Mouse (Mus musculus) frontal cortex, postnatal 36 days (tissue): ENCODE data around the gene Lrrc31.
A peak's percentile ranks its signal among the peaks of the same experiment; 100 is the strongest.
"Not testable (repeated sequence)": the region's sequence is repeated elsewhere in the genome, so short reads cannot be mapped to it uniquely, and the experiment has no call there.

ENCODE experiments used
- DNase-seq, 2 experiments: peaks; one replicate each; pipeline ENCODE4 v3.0.0; 2022; ENCODE audit warnings: low spot score in 2 of 2

The Lrrc31 gene

DNA sequence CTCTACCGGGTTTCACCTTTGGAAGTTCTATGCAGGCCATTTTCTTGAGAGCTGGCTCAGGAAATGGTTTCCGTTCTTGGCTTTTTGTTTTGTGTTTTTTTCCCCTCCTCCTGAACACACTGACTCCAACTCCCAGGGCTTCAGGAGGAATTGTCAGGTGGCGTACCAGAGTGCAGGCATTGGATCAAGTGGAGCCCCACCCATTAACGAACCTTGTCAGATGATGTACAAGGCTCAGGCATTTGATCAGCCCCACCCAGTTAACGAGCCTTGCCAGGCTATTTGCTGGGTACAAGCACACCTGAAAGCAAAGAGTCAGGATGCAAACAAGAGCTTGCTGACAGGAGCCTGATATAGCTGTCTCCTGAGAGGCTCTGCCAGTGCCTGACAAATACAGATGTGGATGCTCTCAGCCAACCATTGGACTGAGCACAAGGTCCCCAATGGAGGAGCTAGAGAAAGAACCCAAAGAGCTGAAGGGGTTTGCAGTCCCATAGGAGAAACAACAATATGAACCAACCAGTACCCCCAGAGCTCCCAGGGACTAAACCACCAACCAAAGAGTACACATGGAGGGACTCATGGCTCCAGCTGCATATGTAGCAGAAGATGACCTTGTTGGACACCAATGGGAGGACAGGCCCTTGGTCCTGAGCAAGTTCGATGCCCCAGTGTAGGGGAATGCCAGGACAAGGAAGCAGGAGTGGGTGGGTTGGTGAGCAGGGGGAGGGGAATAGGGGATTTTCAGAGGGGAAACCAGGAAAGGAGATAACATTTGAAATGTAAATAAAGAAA, at the start of gene Lrrc31:
Lrrc31 (minus strand) TSS at position 133 of the 795 bp plus-strand sequence.
- not testable (repeated sequence) for DNase-seq

DNA sequence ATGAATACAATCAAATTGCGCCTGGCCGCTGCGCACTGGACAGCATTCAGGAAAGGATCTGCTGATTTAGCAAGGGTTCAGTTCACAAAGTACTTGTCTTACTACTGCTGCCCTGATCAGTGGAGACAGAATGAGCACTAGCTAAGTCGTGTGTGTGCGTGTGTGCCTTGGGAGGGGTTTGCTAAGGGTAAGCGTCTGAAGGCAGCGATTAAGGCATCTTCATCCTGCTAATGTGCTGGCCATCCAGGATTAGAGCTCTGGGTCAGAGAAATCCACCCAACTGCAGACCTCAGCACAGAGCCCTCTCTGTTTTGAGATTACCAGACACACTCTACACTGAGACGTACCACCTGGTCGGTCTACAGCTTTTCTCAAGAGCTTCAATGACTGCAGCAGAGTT, 48.7 kb upstream of the Lrrc31 start:
- DNase-seq = no peak

GRCm38 (mm10) chr3:30746006-30746405, 46.4 kb upstream of the Lrrc31 start, which contains the start of gene Samd7:
TSS of gene Samd7 (plus strand) at chr3:30746293.
- no peak for DNase-seq

- peak in 1 of 2 experiments; percentile 28 for DNase-seq
Observed at GRCm38 (mm10) chr3:30742891-30743290, 43.2 kb upstream of the Lrrc31 start.

- DNase-seq = peak in 1 of 2 experiments; percentile 30
Observed at GRCm38 (mm10) chr3:30741306-30741705, 41.7 kb upstream of the Lrrc31 start.

DNA sequence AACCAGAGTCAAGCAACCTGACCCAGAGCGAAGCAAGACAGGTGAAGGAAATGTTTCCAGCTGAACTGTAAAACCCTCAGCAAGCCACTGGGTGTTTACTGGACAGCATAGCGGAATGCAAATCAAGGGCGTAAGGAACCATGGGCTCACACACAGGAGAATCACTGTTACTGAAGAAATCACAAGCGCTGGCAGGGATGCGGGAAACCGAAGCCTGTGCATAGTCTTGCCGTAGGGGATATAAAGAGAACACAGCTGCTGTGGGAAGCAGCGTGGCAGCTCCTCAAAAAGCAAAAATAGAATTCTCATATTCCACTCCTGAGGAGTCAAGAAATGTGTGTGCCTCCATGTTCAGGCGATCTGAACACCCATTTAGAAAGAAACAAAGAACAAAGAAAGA, 37.2 kb upstream of the Lrrc31 start:
- DNase-seq = peak; percentile 62 to 79

- DNase-seq = no peak
Observed at GRCm38 (mm10) chr3:30729046-30729445, 29.4 kb upstream of the Lrrc31 start.

- DNase-seq = no peak
Observed at GRCm38 (mm10) chr3:30727209-30727608, 27.6 kb upstream of the Lrrc31 start.

DNA sequence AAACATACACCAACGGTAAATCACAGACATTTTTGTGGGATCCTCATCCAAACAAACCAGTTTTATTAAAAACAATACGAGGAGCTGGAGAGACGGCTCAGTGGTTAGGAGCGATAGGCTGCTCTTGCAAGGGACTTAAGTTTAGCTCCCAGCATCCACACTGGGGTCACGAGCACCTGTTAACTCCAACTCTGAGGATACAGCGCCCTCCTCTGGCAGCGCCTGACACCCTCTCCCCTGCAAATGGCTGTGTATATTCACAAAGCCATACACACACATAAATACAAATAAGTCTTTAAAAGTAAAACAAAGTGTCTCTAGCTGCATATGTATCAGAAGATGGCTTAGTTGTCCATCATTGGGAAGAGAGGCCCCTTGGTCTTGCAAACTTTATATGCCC, 25.9 kb upstream of the Lrrc31 start:
- DNase-seq = no peak

DNA sequence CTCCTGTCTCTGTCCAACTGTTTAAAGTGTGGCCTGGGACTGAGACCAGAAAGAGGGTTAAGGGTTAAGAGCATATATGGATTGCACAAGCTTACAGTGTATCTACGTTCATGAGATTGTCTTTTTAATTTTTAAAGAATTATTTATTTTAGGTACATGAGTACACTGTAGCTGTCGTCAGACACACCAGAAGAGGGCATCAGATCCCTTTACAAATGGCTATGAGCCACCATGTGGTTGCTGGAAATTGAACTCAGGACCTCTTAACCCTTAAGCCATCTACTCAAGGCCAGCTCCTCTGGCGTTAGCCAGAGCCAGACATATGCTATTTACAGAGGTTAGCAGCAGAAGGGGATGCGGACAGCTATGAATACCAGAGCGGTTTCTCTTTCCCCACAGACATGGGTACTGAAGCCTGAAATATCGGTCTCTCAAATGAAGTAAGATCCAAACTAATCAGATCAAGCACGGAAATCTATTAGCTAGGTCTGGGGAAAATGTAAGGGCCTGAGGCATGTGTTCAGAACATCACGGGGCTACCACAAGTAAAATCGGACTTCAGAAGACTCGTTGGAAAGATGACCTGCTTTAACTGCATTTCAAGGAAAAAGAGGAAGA, 25.3 kb upstream of the Lrrc31 start:
- DNase-seq = no peak

GRCm38 (mm10) chr3:30724105-30724824, 24.6 kb upstream of the Lrrc31 start:
- no peak for DNase-seq

DNA sequence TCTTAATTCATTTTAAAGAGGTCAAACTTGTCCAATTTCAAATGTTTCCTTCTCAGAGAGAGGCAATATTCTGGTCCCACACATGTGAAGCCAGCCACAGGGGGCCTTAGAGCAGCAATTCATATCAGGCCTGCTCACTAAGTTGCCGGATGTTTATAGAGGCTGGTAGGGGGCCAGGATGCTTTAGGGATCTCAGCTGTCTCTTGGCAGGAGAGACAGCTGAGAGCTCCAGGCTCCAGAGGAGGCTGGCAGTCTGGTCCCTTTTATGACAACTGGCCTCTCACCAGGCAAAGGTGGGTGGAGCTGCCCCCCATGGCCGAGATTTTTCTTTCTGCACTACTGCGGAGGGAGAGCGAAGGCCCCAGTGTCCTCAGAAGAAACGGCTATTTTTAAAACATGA, 23.5 kb upstream of the Lrrc31 start:
- DNase-seq = no peak

DNA sequence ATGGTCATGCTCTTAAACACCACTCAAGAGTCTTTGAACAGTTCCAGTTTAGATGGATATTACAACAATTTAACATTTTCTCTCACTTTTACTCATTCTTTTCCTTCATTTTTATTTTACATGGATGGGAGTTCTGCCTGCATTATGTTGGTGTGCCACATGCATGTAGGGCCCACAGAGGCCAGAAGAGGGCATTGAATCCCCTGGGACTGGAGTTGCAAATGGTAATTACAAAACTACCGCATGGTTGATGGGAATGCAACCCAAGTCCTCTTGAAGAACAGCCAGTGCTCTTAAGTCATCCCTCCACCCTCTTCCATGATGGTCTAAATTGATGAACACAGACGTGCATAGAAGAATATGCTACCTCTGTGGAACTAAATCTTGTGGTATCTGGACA, 22.8 kb upstream of the Lrrc31 start:
- no peak for DNase-seq

- DNase-seq = no peak
Observed at GRCm38 (mm10) chr3:30722036-30722435, 22.4 kb upstream of the Lrrc31 start.

DNA sequence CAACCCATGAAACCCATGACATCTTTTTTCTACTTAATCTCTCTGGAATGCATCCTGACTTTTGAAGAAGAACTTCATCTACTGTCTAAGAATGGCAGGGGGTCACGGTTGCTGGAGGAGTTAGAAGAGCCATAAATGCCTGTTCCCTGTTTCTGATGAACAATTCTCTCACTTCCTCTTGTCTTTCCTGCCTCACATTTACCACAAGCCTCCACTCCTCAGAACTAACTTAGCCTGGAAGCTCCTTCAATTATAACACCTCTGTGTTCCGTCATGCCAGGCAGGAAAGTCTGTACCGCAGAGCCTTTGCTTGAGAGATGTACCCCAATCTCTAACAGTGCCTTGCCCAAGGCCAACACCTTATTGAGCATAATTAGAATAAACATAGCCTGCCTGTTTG, 19.0 kb upstream of the Lrrc31 start:
- DNase-seq = no peak

- no peak for DNase-seq
Observed at GRCm38 (mm10) chr3:30713334-30713733, 13.7 kb upstream of the Lrrc31 start.

DNA sequence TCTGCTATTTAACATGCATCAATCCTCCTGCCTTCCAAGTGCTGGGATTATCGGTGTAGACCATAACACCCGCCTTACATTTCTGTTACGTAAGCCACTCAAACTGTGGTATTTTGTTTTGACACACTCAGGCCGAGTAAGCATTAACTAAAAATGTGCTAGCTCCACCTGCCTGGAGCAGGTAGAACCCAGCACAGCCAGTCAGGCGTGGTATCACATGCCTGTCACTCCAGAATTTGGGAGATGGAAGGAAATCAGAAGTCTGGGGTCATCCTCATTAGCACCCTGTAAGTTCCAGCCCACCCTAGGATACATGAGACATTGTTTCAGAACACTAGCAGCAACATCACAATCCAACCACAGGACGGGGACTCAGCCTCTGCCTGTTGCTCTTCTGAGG, 10.5 kb upstream of the Lrrc31 start:
- no peak for DNase-seq

GRCm38 (mm10) chr3:30706614-30707276, 7.1 kb upstream of the Lrrc31 start:
- no peak for DNase-seq

DNA sequence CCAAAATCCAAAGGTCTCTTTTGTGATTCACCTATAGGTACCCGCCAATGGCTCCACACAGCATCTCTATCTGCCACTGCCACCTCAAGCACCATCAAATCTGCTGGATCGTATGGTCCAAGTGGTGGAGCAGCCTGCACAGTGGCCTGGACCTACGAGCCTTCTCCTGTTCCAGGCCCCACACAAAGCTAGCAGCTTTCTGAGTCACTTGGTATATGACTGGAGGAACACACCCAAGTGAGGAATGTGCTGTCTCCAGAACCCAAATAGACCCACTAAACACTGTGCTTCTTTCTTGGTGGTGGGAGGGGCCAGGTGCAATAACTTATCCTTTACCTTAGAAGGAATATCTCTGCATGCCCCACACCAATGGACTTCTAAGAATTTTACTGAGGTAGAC, 6.3 kb upstream of the Lrrc31 start:
- no peak for DNase-seq

GRCm38 (mm10) chr3:30697891-30698290, 1.8 kb downstream of the Lrrc31 start:
- no peak for DNase-seq

DNA sequence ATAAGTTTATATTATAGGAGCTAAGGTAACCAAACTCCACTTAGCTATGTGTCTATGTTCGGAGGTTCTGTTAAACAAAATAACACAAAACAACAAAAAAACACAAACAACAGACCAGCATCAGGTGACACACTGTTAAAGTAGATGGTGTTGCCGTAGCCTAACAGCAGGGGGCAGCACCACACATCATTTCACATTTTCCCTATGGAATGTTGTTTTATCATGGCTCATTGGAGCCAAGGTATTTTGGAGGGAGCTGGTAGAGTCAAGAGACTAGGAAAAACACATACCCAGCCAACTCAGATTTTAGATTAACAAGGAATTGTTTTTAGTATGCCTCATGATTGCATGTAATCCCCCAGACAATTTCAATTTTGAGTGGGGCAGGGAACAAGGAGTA, 3.3 kb downstream of the Lrrc31 start:
- peak; percentile 56 to 73 for DNase-seq

- DNase-seq = no peak
Observed at GRCm38 (mm10) chr3:30695661-30696060, 4.0 kb downstream of the Lrrc31 start.
